Mouse (Mus musculus) midbrain, embryonic 12.5 days (tissue): ENCODE data around the gene Siah2. TPM values are rescaled to one million over a fixed set of nuclear protein-coding genes. Genes with fewer than 3 reads are reported as not detected.

ENCODE experiments used
- ATAC-seq: fragments of 200-750 bp; cut with Nextera tagmentation; 2 replicates; pipeline ENCODE4 v1.8.0; 2017; ENCODE audit warnings: low read depth, moderate TSS enrichment, moderate library complexity; ENCODE audit not compliant: low FRiP score
- H3K27ac ChIP-seq: fragments of 300-500 bp; sonication (generic); replicated peaks from 2 replicates; pipeline ENCODE4 v1.5.1; 2016; ENCODE audit warnings: mild to moderate bottlenecking
- H3K27me3 ChIP-seq: fragments of 300-500 bp; sonication (generic); 2 replicates; pipeline ENCODE4 v1.6.1; 2016; ENCODE audit warnings: mild to moderate bottlenecking
- H3K36me3 ChIP-seq: fragments of 300-500 bp; sonication (generic); 2 replicates; pipeline ENCODE4 v1.6.1; 2016
- H3K4me1 ChIP-seq: fragments of 300-500 bp; sonication (generic); 2 replicates; pipeline ENCODE4 v1.6.1; 2016
- H3K4me2 ChIP-seq: fragments of 300-500 bp; sonication (generic); replicated peaks from 2 replicates; pipeline ENCODE4 v1.6.1; 2016; ENCODE audit warnings: mild to moderate bottlenecking, moderate library complexity
- H3K4me3 ChIP-seq: fragments of 300-500 bp; sonication (generic); 2 replicates; pipeline ENCODE4 v1.5.1; 2016; ENCODE audit warnings: mild to moderate bottlenecking
- H3K9ac ChIP-seq: fragments of 300-500 bp; sonication (generic); replicated peaks from 2 replicates; pipeline ENCODE4 v1.6.1; 2016; ENCODE audit warnings: mild to moderate bottlenecking, moderate library complexity
- H3K9me3 ChIP-seq: fragments of 300-500 bp; sonication (generic); 2 replicates; pipeline ENCODE4 v1.6.1; 2016; ENCODE audit warnings: mild to moderate bottlenecking
- WGBS: fragments of 180-500 bp; shearing (Covaris S2); methylation state at CpG from one replicate; pipeline ENCODE4 v1.1.7; 2016; 5-methylcytosine and 5-hydroxymethylcytosine counted together
- polyA plus RNA-seq: library from polyadenylated mRNA; unstranded; fragments of >200 nt; fragmentation: Nextera tagmentation; extraction: Ambion mirVana; gene quantifications from 2 replicates; pipeline ENCODE4 v1.2.1, GENCODE M21; 2016

Siah2 gene
- polyA plus RNA-seq, 1 experiment from 2014 or later = 5.8 TPM

DNA sequence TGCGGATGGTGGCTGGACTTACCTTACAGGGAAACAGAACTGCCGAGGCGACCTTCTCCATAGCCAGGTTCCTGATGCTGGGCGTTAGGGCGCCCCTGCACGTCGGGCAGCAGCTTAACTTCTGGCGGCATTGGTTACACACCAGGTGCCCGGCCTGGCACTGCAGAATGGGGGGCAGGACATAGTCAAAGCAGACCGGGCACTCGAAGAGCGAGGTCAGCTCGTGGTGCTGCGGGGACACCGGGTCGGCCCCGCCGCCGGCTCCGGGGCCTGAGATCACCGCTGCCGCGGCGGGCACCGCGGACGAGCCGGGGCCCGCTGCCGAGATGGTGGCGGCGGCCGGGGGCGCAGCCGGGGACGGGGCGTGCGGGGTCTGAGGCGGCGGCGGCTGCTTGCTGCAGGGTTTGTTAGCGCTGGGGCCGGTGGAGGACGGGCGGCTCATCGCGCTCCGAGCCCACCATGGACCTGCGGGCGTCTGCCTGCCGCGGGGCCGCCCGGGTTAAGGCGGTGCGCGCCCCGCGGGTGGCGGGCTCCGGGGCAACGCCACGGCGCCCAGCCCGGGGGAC, 743 bp downstream of the Siah2 start:
- WGBS = 2% methylated on average over 37 of the region's 65 CpGs
- Histone ChIP-seq H3K27me3 (peaks cover 20% of the 10 kb centered on the region), H3K9me3 (no peaks in the 10 kb centered on the region), H3K36me3 (no peaks in the 10 kb centered on the region), H3K9ac (peak overlapping the region; percentile 82), H3K27ac (peak overlapping the region; percentile 78), H3K4me3 (peak overlapping the region; percentile 86), H3K4me1 (peaks cover 19% of the 10 kb centered on the region), H3K4me2 (peak overlapping the region; percentile 93)
- ATAC-seq = peak; percentile 7

DNA sequence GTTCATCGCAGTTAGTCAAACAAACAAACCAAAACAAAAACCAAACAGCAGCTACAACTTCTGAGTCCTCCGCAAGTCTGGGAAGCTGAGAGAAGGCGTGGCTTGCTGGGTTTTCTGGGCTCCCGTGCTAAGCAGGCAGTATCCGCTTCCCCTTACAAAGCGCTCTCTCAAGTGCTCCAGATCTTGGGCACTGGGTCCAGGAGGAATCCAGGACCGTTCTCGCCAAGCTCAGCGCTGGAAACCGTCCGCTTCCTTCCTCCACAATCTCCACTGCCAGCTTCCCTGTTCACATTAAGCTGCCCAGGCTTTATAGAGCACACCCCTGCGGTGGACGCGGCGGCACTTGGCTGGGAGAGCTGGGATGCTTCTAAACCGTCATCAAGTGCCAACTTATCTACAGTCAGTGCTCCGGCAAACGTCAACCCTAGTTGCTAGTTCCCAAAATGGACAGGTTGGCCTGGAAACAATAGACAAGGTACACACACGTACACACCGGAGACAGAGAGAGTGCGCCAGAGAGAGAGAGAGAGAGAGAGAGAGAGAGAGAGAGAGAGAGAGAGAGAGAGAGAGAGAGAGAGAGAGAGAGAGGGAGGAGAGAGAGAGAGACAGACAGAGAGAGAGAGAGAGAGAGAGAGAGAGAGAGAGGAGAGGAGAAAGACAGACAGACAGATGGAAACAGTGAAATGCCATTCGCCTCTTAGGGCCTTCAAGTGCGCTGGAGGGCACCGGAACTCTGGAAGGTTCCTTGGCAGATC, 1.4 kb downstream of the Siah2 start:
- H3K36me3 ChIP-seq = no peaks in the 10 kb centered on the region
- peak overlapping the region; percentile 82 for H3K9ac ChIP-seq
- 0 out of 2 replicates have a peak, but pooled peaks have one; percentile 4 for ATAC-seq
- no peak overlapping the region for H3K27ac ChIP-seq
- peak overlapping the region; percentile 93 for H3K4me2 ChIP-seq
- no peaks in the 10 kb centered on the region for H3K9me3 ChIP-seq
- WGBS = under 1% methylated on average over 23 of the region's 24 CpGs
- peak overlapping the region; percentile 86 for H3K4me3 ChIP-seq
- H3K27me3 ChIP-seq = peaks cover 20% of the 10 kb centered on the region
- H3K4me1 ChIP-seq = peaks cover 19% of the 10 kb centered on the region

DNA sequence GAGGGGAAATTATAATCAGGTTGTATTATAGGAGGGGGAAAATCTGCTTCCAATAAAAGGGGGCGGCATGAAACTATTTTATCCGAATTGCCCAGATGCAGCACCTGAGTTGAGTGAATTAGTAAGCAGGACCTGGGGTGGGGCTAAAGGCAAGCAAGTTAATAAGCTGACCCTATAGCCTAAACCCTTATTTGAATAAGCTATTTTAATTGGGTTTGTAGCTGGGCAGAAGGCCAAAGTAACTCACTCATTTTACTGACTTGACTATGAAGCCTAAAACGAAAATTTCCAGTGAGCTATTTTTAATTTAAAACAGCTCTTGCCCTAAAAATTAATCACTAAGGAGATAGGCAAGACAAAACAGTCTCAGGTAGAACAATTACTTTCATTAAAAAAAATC, 2.5 kb downstream of the Siah2 start:
- Histone ChIP-seq H3K27me3 (peaks cover 17% of the 10 kb centered on the region), H3K36me3 (no peaks in the 10 kb centered on the region), H3K9ac (no peak overlapping the region), H3K4me3 (no peak overlapping the region), H3K9me3 (no peaks in the 10 kb centered on the region), H3K4me1 (peaks cover 19% of the 10 kb centered on the region), H3K27ac (no peak overlapping the region), H3K4me2 (no peak overlapping the region; the same call in 1 of the 2 replicates)
- WGBS = 43% methylated on average over 3 of the region's 3 CpGs
- ATAC-seq = no peak

DNA sequence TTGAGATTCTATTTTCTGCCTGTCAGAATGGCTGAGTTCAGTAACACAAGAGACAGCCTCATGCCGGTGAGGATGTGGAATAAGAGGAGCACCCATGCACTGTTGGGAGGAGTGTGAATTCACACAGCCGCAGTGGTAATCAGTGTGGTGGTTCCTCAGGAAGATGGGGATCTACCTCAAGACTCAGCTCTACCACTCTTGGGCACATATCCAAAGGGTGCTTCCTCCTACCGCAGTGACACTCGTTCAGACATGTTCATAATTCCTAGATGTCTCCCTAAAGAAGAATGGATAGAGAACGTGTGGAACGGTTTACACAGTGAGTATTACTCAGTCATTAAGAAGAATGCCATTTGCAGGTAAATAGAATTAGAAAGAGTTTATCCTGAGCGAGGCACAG, 3.1 kb downstream of the Siah2 start:
- no peak for ATAC-seq
- H3K4me3 ChIP-seq = no peak overlapping the region
- no peak overlapping the region; the same call in 1 of the 2 replicates for H3K4me2 ChIP-seq
- 90% methylated on average over 7 of the region's 7 CpGs for WGBS
- peaks cover 17% of the 10 kb centered on the region for H3K27me3 ChIP-seq
- no peak overlapping the region for H3K27ac ChIP-seq
- H3K4me1 ChIP-seq = peaks cover 19% of the 10 kb centered on the region
- no peak overlapping the region for H3K9ac ChIP-seq
- H3K36me3 ChIP-seq = no peaks in the 10 kb centered on the region
- H3K9me3 ChIP-seq = no peaks in the 10 kb centered on the region

DNA sequence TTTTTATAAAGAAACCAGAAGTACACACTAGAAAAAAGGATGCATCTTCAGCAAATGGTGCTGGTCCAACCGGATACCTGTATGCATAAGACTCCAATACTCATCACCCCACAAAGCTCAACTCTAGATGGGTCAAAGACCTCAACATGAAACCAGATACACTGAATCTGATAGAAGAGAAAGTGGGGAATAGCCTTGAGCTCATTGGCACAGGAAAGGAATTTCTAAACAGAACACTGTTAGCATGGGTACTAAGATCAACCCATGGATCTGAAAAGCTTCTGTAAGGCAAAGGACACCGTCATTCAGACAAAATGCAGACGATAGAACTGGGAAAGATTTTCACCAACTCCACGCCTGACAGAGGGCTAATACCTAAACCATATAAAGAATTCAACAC, 3.6 kb downstream of the Siah2 start:
- no peak for ATAC-seq
- H3K4me1 ChIP-seq = peaks cover 19% of the 10 kb centered on the region
- WGBS = 94% methylated on average over 4 of the region's 4 CpGs
- H3K36me3 ChIP-seq = no peaks in the 10 kb centered on the region
- no peak overlapping the region for H3K9ac ChIP-seq
- H3K4me2 ChIP-seq = no peak overlapping the region
- no peak overlapping the region for H3K4me3 ChIP-seq
- no peak overlapping the region for H3K27ac ChIP-seq
- peaks cover 17% of the 10 kb centered on the region for H3K27me3 ChIP-seq
- H3K9me3 ChIP-seq = no peaks in the 10 kb centered on the region

DNA sequence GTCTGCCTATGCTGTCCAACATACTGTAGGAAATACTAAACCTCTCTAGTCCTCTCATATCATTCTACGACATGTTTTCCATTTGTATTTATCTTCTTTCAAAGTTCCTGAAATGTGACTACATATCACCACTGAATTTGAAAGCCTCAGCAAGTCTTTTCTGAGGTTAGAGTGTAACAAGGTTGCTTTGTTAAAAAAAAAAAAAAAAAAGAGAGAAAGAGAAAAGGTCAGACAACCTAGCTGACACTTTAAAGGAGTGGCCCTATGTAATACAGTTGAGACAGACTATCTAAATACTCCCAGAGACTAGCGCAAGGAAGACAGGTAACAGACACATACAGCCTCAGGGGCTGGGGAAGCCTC, 5.3 kb downstream of the Siah2 start:
- no peak for ATAC-seq
- peaks cover 9% of the 10 kb centered on the region for H3K27me3 ChIP-seq
- no peak overlapping the region for H3K4me2 ChIP-seq
- no peaks in the 10 kb centered on the region for H3K36me3 ChIP-seq
- H3K4me3 ChIP-seq = no peak overlapping the region
- peaks cover 14% of the 10 kb centered on the region for H3K4me1 ChIP-seq
- H3K9ac ChIP-seq = no peak overlapping the region
- H3K27ac ChIP-seq = no peak overlapping the region
- WGBS = 92% methylated on average over 2 of the region's 2 CpGs
- H3K9me3 ChIP-seq = no peaks in the 10 kb centered on the region

DNA sequence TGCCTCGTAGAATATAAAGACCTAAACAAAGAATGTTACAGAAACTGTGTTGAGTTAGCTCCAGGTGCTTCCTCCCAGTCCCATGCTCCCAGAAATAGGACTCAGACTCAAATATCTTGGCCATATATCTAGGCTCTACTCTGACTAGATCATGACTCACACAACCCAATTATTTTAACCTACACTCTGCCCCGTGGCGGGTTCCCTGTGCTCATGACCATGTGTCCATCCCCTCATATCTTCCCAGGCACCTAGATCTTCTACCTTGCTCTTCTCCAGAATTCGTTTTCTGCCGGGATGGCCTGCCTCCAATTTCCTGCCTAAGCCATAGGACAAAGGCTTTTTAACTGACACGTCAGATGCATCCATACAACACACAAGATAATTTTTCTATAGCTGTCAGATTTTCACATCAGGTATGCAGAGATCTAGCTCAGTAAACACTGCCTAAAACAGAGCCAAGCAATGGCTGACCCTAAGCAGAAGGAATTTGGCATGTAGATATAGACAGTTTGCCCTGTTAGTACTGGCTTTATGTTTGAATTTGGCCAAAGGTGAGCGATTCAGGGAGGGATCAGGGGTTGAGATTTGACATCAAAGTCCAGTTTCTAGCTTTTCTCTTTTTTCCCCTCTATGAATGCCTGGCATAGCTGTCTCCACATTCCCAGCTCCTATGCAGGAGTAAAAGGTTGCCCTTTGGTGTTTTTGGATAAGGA, 5.8 kb downstream of the Siah2 start:
- no peak overlapping the region for H3K4me3 ChIP-seq
- no peak for ATAC-seq
- H3K9me3 ChIP-seq = no peaks in the 10 kb centered on the region
- WGBS = 91% methylated on average over 7 of the region's 7 CpGs
- H3K27me3 ChIP-seq = peaks cover 9% of the 10 kb centered on the region
- H3K4me2 ChIP-seq = no peak overlapping the region
- H3K36me3 ChIP-seq = no peaks in the 10 kb centered on the region
- H3K4me1 ChIP-seq = peaks cover 14% of the 10 kb centered on the region
- no peak overlapping the region for H3K27ac ChIP-seq
- no peak overlapping the region for H3K9ac ChIP-seq

DNA sequence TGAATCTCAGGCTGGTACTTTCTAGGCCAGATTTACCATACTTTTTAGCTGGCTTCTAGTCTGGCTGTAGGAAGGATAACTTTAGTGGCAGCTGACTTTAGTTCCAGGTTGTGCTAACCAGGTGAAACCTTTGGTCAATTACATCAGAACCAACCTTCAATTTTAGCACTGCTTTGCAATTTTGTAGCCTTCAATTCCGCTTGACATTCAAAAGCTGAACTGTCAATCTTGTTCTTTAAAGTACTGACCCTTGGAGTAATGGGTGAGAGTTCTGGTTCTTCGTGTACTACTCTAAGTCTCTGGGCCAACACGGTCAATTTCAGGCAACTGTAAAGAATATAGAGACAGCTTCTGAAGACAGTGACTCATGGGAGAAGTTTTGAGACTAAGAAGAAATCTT, 6.8 kb downstream of the Siah2 start:
- ATAC-seq = no peak
- H3K27ac ChIP-seq = no peak overlapping the region
- no peak overlapping the region for H3K4me3 ChIP-seq
- H3K4me1 ChIP-seq = peaks cover 12% of the 10 kb centered on the region
- WGBS = 89% methylated on average over 3 of the region's 3 CpGs
- H3K36me3 ChIP-seq = no peaks in the 10 kb centered on the region
- H3K27me3 ChIP-seq = peaks cover 9% of the 10 kb centered on the region
- no peak overlapping the region for H3K9ac ChIP-seq
- H3K4me2 ChIP-seq = no peak overlapping the region
- no peaks in the 10 kb centered on the region for H3K9me3 ChIP-seq

DNA sequence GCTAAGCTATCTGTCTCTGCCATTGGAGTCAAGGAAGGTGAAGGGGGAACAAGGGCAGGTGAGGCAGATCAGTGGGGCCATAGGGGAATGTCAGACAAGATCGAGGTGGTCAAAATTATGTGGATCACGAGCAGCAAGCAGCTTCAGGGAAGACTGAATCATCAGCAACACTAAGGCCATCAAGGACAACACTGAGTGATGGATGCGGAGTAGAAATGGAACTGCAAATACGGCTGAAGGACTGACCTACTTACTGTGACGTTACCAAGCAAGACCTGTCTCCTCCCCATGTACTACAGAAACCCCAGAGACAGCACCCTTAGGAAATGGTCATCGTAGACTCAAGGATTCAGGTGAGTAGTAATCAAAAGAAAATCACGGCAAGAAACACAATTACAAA, 8.9 kb downstream of the Siah2 start:
- H3K36me3 ChIP-seq = no peaks in the 10 kb centered on the region
- H3K4me2 ChIP-seq = no peak overlapping the region
- no peak for ATAC-seq
- no peak overlapping the region for H3K9ac ChIP-seq
- WGBS = 93% methylated on average over 7 of the region's 7 CpGs
- H3K27me3 ChIP-seq = no peaks in the 10 kb centered on the region
- no peak overlapping the region for H3K27ac ChIP-seq
- H3K4me1 ChIP-seq = peaks cover 9% of the 10 kb centered on the region; the same call in 1 of the 2 replicates
- no peak overlapping the region for H3K4me3 ChIP-seq
- H3K9me3 ChIP-seq = no peaks in the 10 kb centered on the region

DNA sequence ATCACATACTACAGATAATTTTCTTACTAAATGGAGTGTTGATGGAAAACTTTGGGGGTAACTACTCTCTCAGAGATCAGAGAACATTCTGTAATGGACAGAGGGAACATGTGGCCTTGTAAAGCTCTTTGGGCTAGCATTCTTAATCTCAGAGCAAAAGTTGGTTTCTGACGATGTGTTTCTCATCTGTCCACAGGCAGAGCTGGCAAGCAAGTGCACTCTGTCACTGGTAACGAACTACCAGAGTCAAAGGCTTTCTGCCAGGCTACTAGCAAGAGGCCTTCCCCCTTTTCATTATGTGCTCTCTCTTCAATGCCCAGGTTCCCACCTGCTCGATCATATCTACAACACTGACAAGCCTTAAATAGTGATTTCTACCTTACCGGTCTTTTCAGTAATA, 9.9 kb downstream of the Siah2 start:
- H3K4me3 ChIP-seq = no peak overlapping the region
- H3K4me1 ChIP-seq = peaks cover 13% of the 10 kb centered on the region
- no peaks in the 10 kb centered on the region for H3K27me3 ChIP-seq
- no peak overlapping the region for H3K4me2 ChIP-seq
- no peak for ATAC-seq
- WGBS = 87% methylated on average over 4 of the region's 4 CpGs
- H3K9ac ChIP-seq = no peak overlapping the region
- no peak overlapping the region for H3K27ac ChIP-seq
- no peaks in the 10 kb centered on the region for H3K9me3 ChIP-seq
- no peaks in the 10 kb centered on the region for H3K36me3 ChIP-seq

DNA sequence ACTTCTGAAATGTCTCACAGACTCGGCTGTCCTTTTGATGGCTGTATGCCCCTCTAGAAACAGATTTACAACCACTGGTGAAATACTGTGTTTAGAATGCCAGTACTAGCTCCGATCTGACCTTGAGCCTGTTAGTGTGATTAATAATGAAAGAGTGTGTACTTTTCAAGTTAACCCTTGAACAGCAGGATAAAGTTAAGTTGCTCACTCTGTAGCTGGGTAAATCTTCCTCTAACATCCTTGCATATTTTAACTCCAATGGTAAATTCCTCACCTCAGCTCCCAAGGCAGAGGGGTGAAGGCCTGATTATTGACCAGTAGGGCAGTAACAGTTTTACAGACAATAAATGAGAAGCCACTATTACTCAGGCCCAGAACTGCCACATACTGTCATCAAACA, 10.4 kb downstream of the Siah2 start:
- ATAC-seq = no peak

DNA sequence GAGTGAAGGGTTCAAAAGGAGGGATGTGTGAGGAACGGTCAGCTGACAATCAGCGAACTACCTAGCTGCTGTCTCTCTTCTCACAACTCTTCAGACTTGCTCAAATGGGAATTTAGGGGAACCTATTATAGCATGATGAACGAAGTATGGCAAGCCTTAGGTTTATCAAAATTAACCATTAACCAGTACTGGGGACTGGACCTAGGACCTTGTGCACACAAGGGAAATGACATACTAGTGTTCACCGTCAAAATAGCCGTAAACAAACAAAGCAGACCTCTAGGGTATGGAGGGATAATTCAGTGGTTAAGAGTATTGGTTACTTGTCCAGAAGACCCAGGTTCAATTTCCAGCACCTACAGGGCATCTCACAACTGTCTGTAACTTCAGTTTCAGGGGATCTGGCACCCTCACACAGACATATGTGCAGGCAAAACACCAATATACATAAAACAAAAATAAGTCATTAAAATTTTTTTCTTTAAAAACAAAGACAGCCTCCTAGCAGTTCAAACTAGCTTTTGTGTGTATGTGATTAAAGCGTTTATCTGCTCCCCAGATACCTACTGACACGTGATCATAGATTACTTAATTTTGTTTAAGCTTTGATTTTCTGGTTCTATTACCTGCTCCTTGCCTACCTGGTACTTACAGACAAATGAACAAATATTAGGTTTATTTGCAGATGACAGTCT, 11.1 kb downstream of the Siah2 start:
- Histone ChIP-seq H3K9ac (no peak overlapping the region), H3K9me3 (no peaks in the 10 kb centered on the region), H3K4me1 (peaks cover 16% of the 10 kb centered on the region), H3K27me3 (no peaks in the 10 kb centered on the region), H3K4me2 (no peak overlapping the region), H3K27ac (no peak overlapping the region), H3K36me3 (no peaks in the 10 kb centered on the region), H3K4me3 (no peak overlapping the region)
- WGBS = 88% methylated on average over 7 of the region's 7 CpGs
- no peak for ATAC-seq

More for the DNA sequence above, 10.4 kb downstream of the Siah2 start:
- no peak overlapping the region for H3K9ac ChIP-seq
- peaks cover 16% of the 10 kb centered on the region for H3K4me1 ChIP-seq
- no peaks in the 10 kb centered on the region for H3K9me3 ChIP-seq
- H3K4me3 ChIP-seq = no peak overlapping the region
- H3K4me2 ChIP-seq = no peak overlapping the region
- H3K27ac ChIP-seq = no peak overlapping the region
- no peaks in the 10 kb centered on the region for H3K27me3 ChIP-seq
- WGBS = 56% methylated on average over 2 of the region's 2 CpGs
- H3K36me3 ChIP-seq = no peaks in the 10 kb centered on the region
